Mouse (Mus musculus): ENCODE measurements at regions not wholly inside any gene's neighbourhood (a gene's known extent, or its start where the extent isn't known, plus 50 kb on each side); places are given as distances from the start of the nearest gene placed in this dataset.
A peak's percentile ranks its signal among the peaks of the same experiment; 100 is the strongest.

DNA sequence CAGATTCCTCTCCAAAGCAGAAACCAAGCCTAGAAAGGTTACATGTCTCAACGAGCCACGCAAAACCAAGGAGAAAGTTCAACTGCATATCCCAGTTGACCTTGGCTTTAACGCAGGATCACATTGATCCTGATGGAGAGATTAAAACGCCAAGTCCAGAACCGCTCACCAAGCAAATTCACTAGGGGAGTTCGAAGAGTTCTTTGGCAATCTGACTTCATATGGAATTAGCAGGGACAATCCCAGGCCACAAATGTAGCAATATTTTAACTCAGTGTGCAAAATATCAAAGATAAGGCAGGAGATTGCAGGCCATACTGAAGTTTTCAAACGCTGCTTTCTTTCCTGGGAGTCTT, 358.8 kb upstream of the Paip1 start:
- no peak for ATAC-seq (ENCODE audit: extremely low read depth, insufficient number of reproducible peaks, low FRiP score, poor library complexity, severe bottlenecking)

DNA sequence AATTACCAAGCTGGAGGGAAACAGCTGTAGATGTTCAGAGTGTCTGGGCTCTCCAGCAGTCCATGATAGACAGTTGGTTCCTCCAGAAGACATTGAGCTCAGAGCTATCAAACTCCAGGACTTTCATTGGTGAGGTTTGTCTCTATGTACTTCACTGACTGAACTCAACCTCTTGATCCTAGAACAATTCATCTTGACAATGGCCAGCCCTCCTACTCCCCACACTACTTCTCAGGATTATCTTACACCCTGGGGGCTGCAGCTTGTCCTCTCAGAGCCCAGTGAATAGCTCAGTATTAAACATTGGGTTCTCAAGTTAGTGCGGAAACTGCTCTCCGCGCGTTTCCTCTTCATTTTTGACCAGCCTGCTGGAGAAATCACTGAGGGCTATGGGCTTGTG, 349.2 kb upstream of the Paip1 start:
- Histone ChIP-seq H3K9me3 (replicated peaks) (no peaks in the 10 kb centered on the region), H3K27me3 (ENCODE audit: insufficient read depth, low read length) (no peaks in the 10 kb centered on the region), H3K4me1 (ENCODE audit: insufficient read depth, low read depth, low read length) (peaks cover 6% of the 10 kb centered on the region), H3K36me3 (replicated peaks) (no peaks in the 10 kb centered on the region), H3K4me3 (ENCODE audit: low read depth, low read length) (no peak overlapping the region)
- no peak for DNase-seq (ENCODE audit: low spot score)
- TF ChIP-seq GATA1 (IDR thresholded peaks at IDR 0.05; ENCODE audit: borderline replicate concordance, low read length) = no peak
- no peak for TF ChIP-seq CTCF (IDR thresholded peaks at IDR 0.05; ENCODE audit: low read depth, low read length)
- ATAC-seq (ENCODE audit: extremely low read depth, insufficient number of reproducible peaks, low FRiP score, poor library complexity, severe bottlenecking) = no peak

More for the DNA sequence above, 358.8 kb upstream of the Paip1 start:
- TF ChIP-seq GATA2 (IDR thresholded peaks at IDR 0.05; ENCODE audit: borderline replicate concordance, low read depth, low read length) (no peak), TAL1 (conservative IDR thresholded peaks at IDR 0.05; ENCODE audit: low read depth, low read length) (no peak), POLR2AphosphoS5 (IDR thresholded peaks at IDR 0.05; ENCODE audit: insufficient replicate concordance, low read depth, low read length) (no peak), GATA1 (IDR thresholded peaks at IDR 0.05; ENCODE audit: borderline replicate concordance, low read length) (no peak)
- H3K27me3 ChIP-seq (ENCODE audit: insufficient read depth, low read length) = no peaks in the 10 kb centered on the region
- H3K4me3 ChIP-seq (ENCODE audit: low read depth, low read length) = no peak overlapping the region
- H3K36me3 ChIP-seq (replicated peaks) = no peaks in the 10 kb centered on the region
- H3K4me1 ChIP-seq (ENCODE audit: insufficient read depth, low read depth, low read length) = no peaks in the 10 kb centered on the region
- no peaks in the 10 kb centered on the region for H3K9me3 ChIP-seq (replicated peaks)
- no peak for DNase-seq (ENCODE audit: low spot score)

DNA sequence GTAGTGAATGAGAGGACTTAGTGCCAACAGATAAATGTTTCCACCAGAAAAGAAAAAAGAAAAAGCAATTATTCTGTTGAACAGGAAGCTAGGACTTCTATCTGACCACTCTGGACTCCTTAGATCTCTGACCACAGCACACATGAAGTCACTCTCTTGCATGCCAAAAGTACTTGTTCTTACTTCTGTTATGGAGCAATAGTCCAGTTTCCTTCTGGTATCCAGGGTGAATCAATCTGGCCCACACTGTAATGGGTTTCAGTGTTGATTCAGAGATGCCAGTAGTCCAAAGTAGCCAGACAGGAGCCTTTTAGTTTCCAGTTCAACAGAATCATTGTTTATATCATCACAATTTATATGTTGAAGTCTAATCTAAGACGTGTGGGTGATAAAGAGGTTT, 346.7 kb upstream of the Paip1 start:
- H3K9me3 ChIP-seq (replicated peaks) = no peaks in the 10 kb centered on the region
- DNase-seq (ENCODE audit: low spot score) = no peak
- TF ChIP-seq GATA2 (IDR thresholded peaks at IDR 0.05; ENCODE audit: borderline replicate concordance, low read depth, low read length) = no peak
- TF ChIP-seq GATA1 (IDR thresholded peaks at IDR 0.05; ENCODE audit: borderline replicate concordance, low read length) = no peak
- no peak for TF ChIP-seq CTCF (IDR thresholded peaks at IDR 0.05; ENCODE audit: low read depth, low read length)
- no peak for TF ChIP-seq POLR2AphosphoS5 (IDR thresholded peaks at IDR 0.05; ENCODE audit: insufficient replicate concordance, low read depth, low read length)
- no peak for TF ChIP-seq TAL1 (conservative IDR thresholded peaks at IDR 0.05; ENCODE audit: low read depth, low read length)
- H3K27me3 ChIP-seq (ENCODE audit: insufficient read depth, low read length) = no peaks in the 10 kb centered on the region
- no peaks in the 10 kb centered on the region for H3K36me3 ChIP-seq (replicated peaks)
- peak; percentile 35; the same call in 1 of the 2 replicates for ATAC-seq (ENCODE audit: extremely low read depth, insufficient number of reproducible peaks, low FRiP score, poor library complexity, severe bottlenecking)
- H3K4me1 ChIP-seq (ENCODE audit: insufficient read depth, low read depth, low read length) = peaks cover 1% of the 10 kb centered on the region
- no peak overlapping the region for H3K4me3 ChIP-seq (ENCODE audit: low read depth, low read length)

DNA sequence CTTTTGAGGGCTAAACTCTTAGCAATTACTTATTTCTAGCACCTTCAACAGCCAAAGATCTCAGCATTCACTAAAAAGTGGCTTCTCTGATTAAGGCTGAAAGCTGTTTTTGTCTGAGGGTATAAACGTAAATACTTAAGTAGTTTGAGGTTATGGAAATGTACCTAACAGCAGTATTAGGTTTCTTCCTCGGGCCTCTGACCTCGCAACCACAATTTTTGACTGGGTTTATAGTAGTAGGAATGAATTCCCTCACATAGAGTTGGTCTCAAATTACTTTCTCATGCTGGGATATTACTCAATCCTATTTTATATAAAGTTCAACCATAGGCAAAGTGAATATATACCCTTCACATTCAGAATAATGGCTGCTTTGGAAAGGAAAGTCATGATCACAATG, 310.5 kb upstream of the Paip1 start:
- Histone ChIP-seq H3K9me3 (replicated peaks) (no peaks in the 10 kb centered on the region), H3K4me3 (ENCODE audit: low read depth, low read length) (no peak overlapping the region), H3K27me3 (ENCODE audit: insufficient read depth, low read length) (no peaks in the 10 kb centered on the region), H3K4me1 (ENCODE audit: insufficient read depth, low read depth, low read length) (no peaks in the 10 kb centered on the region), H3K36me3 (replicated peaks) (no peaks in the 10 kb centered on the region)
- no peak for TF ChIP-seq CTCF (IDR thresholded peaks at IDR 0.05; ENCODE audit: low read depth, low read length)
- no peak for TF ChIP-seq TAL1 (conservative IDR thresholded peaks at IDR 0.05; ENCODE audit: low read depth, low read length)
- TF ChIP-seq GATA1 (IDR thresholded peaks at IDR 0.05; ENCODE audit: borderline replicate concordance, low read length) = no peak
- TF ChIP-seq POLR2AphosphoS5 (IDR thresholded peaks at IDR 0.05; ENCODE audit: insufficient replicate concordance, low read depth, low read length) = no peak
- TF ChIP-seq GATA2 (IDR thresholded peaks at IDR 0.05; ENCODE audit: borderline replicate concordance, low read depth, low read length) = no peak
- DNase-seq (ENCODE audit: low spot score) (no peak), ATAC-seq (ENCODE audit: extremely low read depth, insufficient number of reproducible peaks, low FRiP score, poor library complexity, severe bottlenecking) (no peak)

DNA sequence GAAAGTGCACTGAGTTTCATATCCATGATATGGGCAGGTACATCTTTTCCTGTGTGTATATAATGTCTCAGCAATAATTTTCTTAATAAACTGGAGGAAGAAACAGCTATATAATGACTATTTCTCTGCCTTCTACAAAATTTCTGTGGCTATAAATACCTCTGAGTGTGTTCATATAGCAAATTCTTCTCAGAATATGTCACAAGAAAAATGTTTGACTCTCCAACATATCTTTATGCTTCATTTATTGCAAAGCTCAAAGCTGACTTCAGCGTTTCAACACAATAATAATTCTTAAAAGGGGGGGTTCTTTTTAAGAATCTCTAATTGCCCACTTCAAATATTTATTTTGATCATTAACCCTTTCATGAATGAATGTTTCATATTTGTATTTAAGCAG, 310.0 kb upstream of the Paip1 start:
- H3K4me1 ChIP-seq (ENCODE audit: insufficient read depth, low read depth, low read length) = no peaks in the 10 kb centered on the region
- no peak overlapping the region for H3K4me3 ChIP-seq (ENCODE audit: low read depth, low read length)
- no peak for ATAC-seq (ENCODE audit: extremely low read depth, insufficient number of reproducible peaks, low FRiP score, poor library complexity, severe bottlenecking)
- no peak for TF ChIP-seq CTCF (IDR thresholded peaks at IDR 0.05; ENCODE audit: low read depth, low read length)
- no peak for TF ChIP-seq GATA2 (IDR thresholded peaks at IDR 0.05; ENCODE audit: borderline replicate concordance, low read depth, low read length)
- no peak for TF ChIP-seq GATA1 (IDR thresholded peaks at IDR 0.05; ENCODE audit: borderline replicate concordance, low read length)
- no peak for TF ChIP-seq POLR2AphosphoS5 (IDR thresholded peaks at IDR 0.05; ENCODE audit: insufficient replicate concordance, low read depth, low read length)
- TF ChIP-seq TAL1 (conservative IDR thresholded peaks at IDR 0.05; ENCODE audit: low read depth, low read length) = no peak
- H3K9me3 ChIP-seq (replicated peaks) = no peaks in the 10 kb centered on the region
- DNase-seq (ENCODE audit: low spot score) = no peak
- H3K36me3 ChIP-seq (replicated peaks) = no peaks in the 10 kb centered on the region
- no peaks in the 10 kb centered on the region for H3K27me3 ChIP-seq (ENCODE audit: insufficient read depth, low read length)

DNA sequence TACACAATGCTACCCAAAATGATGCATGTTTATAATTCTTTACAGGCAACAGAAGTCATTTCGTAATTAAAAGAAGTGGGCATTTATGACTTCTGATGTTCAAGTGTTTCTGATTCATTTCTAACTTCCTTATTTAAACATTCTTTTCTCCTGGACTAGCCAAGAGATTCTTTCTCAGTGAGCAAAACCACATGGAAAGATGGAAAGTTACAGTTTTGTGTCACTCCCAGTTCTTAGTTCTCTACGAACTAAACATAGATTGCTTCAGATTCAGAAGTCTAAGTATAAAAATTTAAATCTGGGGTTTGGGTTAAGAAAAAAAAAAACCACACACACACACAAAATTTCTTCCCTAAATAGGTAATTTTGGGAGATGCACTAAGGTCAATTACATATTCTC, 288.0 kb upstream of the Paip1 start:
- H3K4me3 ChIP-seq (ENCODE audit: low read depth, low read length) = no peak overlapping the region

DNA sequence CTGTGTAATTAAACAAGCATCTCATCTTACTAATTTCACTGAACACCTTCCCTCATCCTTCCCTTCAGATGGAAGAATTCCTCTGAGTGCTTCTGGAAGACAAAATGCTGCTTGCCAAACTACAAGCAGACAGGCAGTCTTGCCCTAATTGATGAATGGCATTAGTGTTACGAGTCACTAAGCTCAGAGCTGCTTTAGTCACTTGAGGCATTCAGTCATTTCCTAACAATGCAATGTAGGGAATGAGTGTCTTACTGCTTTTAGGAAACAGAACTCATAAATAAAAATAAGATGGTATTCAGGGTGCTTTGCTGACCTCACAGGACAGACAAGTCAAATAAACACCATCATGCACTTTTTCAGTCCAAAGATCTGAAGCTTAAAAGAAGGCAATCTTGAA, 285.1 kb upstream of the Paip1 start:
- ATAC-seq (ENCODE audit: extremely low read depth, insufficient number of reproducible peaks, low FRiP score, poor library complexity, severe bottlenecking) (no peak), DNase-seq (ENCODE audit: low spot score) (no peak)
- Histone ChIP-seq H3K9me3 (replicated peaks) (no peaks in the 10 kb centered on the region), H3K4me3 (ENCODE audit: low read depth, low read length) (no peak overlapping the region), H3K36me3 (replicated peaks) (no peaks in the 10 kb centered on the region), H3K27me3 (ENCODE audit: insufficient read depth, low read length) (no peaks in the 10 kb centered on the region), H3K4me1 (ENCODE audit: insufficient read depth, low read depth, low read length) (peaks cover under 1% of the 10 kb centered on the region; the same call in 1 of the 2 replicates)
- TF ChIP-seq CTCF (IDR thresholded peaks at IDR 0.05; ENCODE audit: low read depth, low read length) (no peak), GATA1 (IDR thresholded peaks at IDR 0.05; ENCODE audit: borderline replicate concordance, low read length) (no peak), GATA2 (IDR thresholded peaks at IDR 0.05; ENCODE audit: borderline replicate concordance, low read depth, low read length) (no peak), TAL1 (conservative IDR thresholded peaks at IDR 0.05; ENCODE audit: low read depth, low read length) (no peak), POLR2AphosphoS5 (IDR thresholded peaks at IDR 0.05; ENCODE audit: insufficient replicate concordance, low read depth, low read length) (no peak)

More for the DNA sequence above, 288.0 kb upstream of the Paip1 start:
- no peaks in the 10 kb centered on the region for H3K36me3 ChIP-seq (replicated peaks)
- peaks cover 8% of the 10 kb centered on the region for H3K4me1 ChIP-seq (ENCODE audit: insufficient read depth, low read depth, low read length)
- H3K9me3 ChIP-seq (replicated peaks) = no peaks in the 10 kb centered on the region
- TF ChIP-seq POLR2AphosphoS5 (IDR thresholded peaks at IDR 0.05; ENCODE audit: insufficient replicate concordance, low read depth, low read length) (no peak), TAL1 (conservative IDR thresholded peaks at IDR 0.05; ENCODE audit: low read depth, low read length) (no peak), GATA2 (IDR thresholded peaks at IDR 0.05; ENCODE audit: borderline replicate concordance, low read depth, low read length) (no peak), GATA1 (IDR thresholded peaks at IDR 0.05; ENCODE audit: borderline replicate concordance, low read length) (no peak), CTCF (IDR thresholded peaks at IDR 0.05; ENCODE audit: low read depth, low read length) (no peak)
- no peak for ATAC-seq (ENCODE audit: extremely low read depth, insufficient number of reproducible peaks, low FRiP score, poor library complexity, severe bottlenecking)
- DNase-seq (ENCODE audit: low spot score) = no peak
- no peaks in the 10 kb centered on the region for H3K27me3 ChIP-seq (ENCODE audit: insufficient read depth, low read length)
